Mouse (Mus musculus) cortical plate, adult 2 months (tissue): ENCODE data around the gene Slc12a9.

Source experiments
- CTCF ChIP-seq: fragments of 200-500 bp; IDR thresholded peaks from 2 replicates; pipeline ENCODE4 v1.5.1; 2011; ENCODE audit warnings: mild to moderate bottlenecking, control low read depth, low read length; ENCODE audit not compliant: insufficient read depth; ENCODE audit errors: extremely low read depth
- POLR2A ChIP-seq: fragments of 200-500 bp; IDR thresholded peaks from 2 replicates; pipeline ENCODE4 v1.6.1; 2011; ENCODE audit warnings: mild to moderate bottlenecking, low read length, control low read depth; ENCODE audit not compliant: insufficient read depth; ENCODE audit errors: extremely low read depth

DNA sequence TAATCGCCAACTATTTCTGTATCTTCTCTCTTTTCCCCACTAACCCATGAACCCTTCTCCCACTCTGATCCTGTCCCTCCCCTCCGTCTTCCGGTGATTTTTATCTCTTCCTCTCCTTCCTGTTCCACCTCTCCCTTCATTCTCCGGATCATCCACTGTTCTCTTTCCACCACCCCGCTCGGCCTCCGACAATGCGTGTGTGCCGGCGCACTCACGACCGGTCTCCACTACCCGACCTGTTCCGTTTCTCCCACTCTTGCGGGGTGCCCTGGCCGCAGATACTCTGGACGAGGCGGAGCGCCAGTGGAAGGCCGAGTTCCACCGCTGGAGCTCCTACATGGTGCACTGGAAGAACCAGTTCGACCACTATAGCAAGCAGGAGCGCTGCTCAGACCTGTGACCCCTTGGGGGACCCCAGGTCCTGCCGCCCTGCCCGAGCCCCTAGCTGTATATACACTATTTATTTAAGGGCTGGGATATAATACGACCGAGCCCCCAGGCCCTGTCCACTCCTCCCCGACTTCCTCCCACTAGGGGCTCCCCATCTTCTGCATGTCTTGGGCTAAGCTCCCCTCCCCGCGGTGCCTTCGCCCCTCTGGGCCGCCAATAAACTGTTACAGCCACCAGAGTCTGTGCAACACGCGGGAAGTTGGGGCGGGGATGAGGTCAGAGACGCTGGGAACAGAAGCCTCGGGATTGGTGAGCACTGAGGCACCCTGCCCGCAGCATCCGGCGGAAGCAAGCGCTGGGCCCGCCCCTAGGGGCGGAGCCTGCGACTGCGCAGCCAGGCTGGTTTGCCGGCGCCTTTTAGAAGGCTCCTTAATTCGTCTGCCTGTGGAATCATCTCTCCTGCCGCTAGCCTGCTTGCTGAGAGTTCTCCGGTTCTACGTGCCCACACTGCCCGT lies 39.3 kb downstream of the Slc12a9 start, which contains the start of gene Ufsp1:
- no peak for TF ChIP-seq CTCF
- peak; percentile 87; the same call in 1 of the 2 replicates for TF ChIP-seq POLR2A
